Mouse (Mus musculus) forebrain, embryonic 10.5 days (tissue): ENCODE data around the gene Gcn1l1. TPM values are rescaled to one million over a fixed set of nuclear protein-coding genes. Genes with fewer than 3 reads are reported as not detected.

Experiments used
- DNase-seq: peaks from one replicate; pipeline ENCODE4 v3.0.0-alpha.2; 2017; ENCODE audit warnings: low spot score; ENCODE audit errors: extremely low spot score
- H3K27ac ChIP-seq: fragments of 300-500 bp; sonication (generic); 2 replicates; pipeline ENCODE4 v1.5.1; 2016; ENCODE audit warnings: mild to moderate bottlenecking
- H3K27me3 ChIP-seq: fragments of 300-500 bp; sonication (generic); 2 replicates; pipeline ENCODE4 v1.6.1; 2016; ENCODE audit warnings: mild to moderate bottlenecking; ENCODE audit not compliant: poor library complexity, severe bottlenecking
- H3K36me3 ChIP-seq: fragments of 300-500 bp; sonication (generic); replicated peaks from 2 replicates; pipeline ENCODE4 v1.6.1; 2016; ENCODE audit warnings: mild to moderate bottlenecking, moderate library complexity
- H3K4me1 ChIP-seq: fragments of 300-500 bp; sonication (generic); 2 replicates; pipeline ENCODE4 v1.6.1; 2016
- H3K4me3 ChIP-seq: fragments of 300-500 bp; sonication (generic); 2 replicates; pipeline ENCODE4 v1.5.1; 2016; ENCODE audit warnings: mild to moderate bottlenecking, moderate library complexity
- H3K9me3 ChIP-seq: fragments of 300-500 bp; sonication (generic); 2 replicates; pipeline ENCODE4 v1.6.1; 2016; ENCODE audit warnings: mild to moderate bottlenecking, moderate library complexity
- WGBS: fragments of 180-500 bp; shearing (Covaris S2); methylation state at CpG from one replicate; pipeline ENCODE4 v1.1.7; 2016; 5-methylcytosine and 5-hydroxymethylcytosine counted together
- microRNA-seq: library from miRNA; unstranded; fragments of <30 nt; microRNA quantifications from one replicate; pipeline ENCODE4, GENCODE M21; 2017
- polyA plus RNA-seq: library from polyadenylated mRNA; unstranded; fragments of >200 nt; fragmentation: Nextera tagmentation; extraction: Ambion mirVana; gene quantifications from 2 replicates; pipeline ENCODE4 v1.2.1, GENCODE M21; 2016

Gcn1l1 gene
- polyA plus RNA-seq, 1 experiment from 2014 or later, result 66.1 TPM

DNA sequence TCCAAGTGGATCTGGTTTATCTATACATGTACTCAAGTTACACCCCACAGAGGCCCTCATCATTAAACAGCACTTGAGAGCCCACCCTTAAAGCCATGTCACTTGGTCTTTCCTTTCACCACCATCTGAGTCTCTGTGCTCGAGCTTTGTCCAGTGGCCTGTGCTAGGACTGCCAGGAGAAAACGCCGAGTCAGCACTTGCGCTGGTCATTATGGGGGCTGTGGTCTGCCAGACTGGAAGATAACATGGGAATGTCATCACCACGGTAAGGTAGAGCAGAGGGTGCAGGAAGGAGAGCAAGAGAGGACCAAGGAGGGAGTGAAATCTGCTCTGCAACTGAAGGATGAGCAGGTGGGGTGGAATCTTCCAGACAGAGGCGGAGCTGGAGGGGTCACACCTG, 93.3 kb downstream of the Gcn1l1 start:
- Histone ChIP-seq H3K27me3 (no peaks in the 10 kb centered on the region), H3K9me3 (no peaks in the 10 kb centered on the region), H3K36me3 (no peaks in the 10 kb centered on the region), H3K4me1 (0 out of 2 replicates have a peak, but pooled peaks cover 3% of the 10 kb centered on the region), H3K4me3 (no peak overlapping the region), H3K27ac (no peak overlapping the region)
- no peak for DNase-seq
- WGBS, result 88% methylated on average over 6 of the region's 6 CpGs

DNA sequence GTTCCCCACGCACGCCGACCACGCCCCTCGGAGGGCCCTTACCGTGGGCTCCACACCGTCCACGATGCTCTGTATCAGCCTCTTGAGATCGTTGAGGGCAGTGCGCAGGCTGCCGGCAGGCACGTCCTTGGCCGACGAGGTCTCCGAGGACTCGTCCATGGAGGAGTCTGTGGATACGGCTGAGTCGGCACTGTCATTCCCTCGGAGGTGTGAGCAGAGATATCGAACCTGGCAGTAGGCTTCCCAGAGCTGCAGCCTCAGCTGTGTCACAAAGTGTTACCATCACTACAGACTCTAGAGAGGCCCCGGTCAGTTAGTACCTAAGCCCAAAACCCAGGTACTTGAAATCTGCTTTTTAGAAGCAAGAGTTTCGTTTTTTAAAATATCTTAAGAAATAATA, 97.6 kb downstream of the Gcn1l1 start:
- no peak overlapping the region for H3K4me3 ChIP-seq
- no peaks in the 10 kb centered on the region for H3K27me3 ChIP-seq
- H3K36me3 ChIP-seq, result no peaks in the 10 kb centered on the region
- 92% methylated on average over 22 of the region's 22 CpGs for WGBS
- no peak for DNase-seq
- H3K4me1 ChIP-seq, result peaks cover 15% of the 10 kb centered on the region
- no peaks in the 10 kb centered on the region for H3K9me3 ChIP-seq
- H3K27ac ChIP-seq, result no peak overlapping the region

DNA sequence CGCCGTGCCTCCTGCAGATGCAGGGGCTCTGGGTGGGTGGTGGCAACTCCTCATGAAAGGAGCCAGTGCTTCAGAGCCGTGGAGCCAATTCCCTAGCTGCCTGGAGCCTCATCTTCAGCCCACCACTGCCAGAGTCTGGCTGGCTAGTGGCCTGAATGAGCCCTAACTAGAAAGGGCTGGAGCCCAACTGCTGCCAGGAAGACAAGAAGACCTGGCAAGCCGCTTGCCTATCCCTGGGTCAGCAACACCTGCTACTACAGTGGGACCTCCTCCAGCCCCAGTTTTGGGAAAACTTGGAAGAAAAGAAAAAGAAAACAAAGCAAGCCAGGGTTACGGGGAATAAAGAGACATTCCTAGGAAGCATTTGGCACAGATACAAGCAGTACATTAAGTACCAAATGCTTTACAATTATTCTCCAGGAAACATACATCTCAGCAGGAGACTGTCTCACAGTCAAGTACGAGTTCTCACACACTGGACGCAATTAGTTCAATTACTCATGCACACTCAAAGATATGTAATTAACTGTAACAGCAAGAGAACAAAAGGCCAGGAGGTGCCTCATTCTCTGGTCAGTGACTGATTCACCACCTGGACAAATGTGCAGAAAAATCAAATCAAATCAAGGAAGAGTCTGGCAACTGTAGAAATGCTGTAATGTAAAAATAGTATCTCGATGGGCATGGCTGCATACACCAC, 101.5 kb downstream of the Gcn1l1 start:
- Histone ChIP-seq H3K36me3 (no peaks in the 10 kb centered on the region), H3K9me3 (no peaks in the 10 kb centered on the region), H3K4me3 (no peak overlapping the region), H3K27ac (peak overlapping the region; percentile 56), H3K4me1 (peaks cover 44% of the 10 kb centered on the region), H3K27me3 (no peaks in the 10 kb centered on the region; the same call in 1 of the 2 replicates)
- DNase-seq, result no peak
- 75% methylated on average over 8 of the region's 8 CpGs for WGBS

DNA sequence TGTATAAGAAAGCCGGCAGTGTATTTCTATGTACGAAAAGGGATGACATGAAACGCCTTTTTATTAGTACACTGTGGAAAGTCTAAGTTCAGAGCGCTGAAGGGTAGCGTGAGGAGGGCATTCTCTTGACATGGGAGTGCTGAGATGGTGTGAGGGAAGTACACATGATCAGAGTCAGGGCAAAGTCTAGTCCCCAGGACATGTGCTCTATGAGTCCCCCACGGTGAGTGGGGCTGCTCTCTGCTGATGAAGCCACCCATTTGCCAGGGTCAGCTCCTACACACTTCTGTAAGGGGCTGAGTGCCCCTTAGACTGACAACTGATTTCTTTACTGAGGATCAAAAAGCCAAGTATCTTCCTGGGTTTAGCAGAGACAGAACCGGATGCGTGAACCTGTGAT, 102.2 kb downstream of the Gcn1l1 start:
- Histone ChIP-seq H3K4me1 (peaks cover 51% of the 10 kb centered on the region), H3K9me3 (no peaks in the 10 kb centered on the region), H3K27me3 (no peaks in the 10 kb centered on the region; the same call in 1 of the 2 replicates), H3K4me3 (no peak overlapping the region), H3K36me3 (no peaks in the 10 kb centered on the region), H3K27ac (peak overlapping the region; percentile 66)
- WGBS, result 73% methylated on average over 8 of the region's 8 CpGs
- DNase-seq, result no peak

DNA sequence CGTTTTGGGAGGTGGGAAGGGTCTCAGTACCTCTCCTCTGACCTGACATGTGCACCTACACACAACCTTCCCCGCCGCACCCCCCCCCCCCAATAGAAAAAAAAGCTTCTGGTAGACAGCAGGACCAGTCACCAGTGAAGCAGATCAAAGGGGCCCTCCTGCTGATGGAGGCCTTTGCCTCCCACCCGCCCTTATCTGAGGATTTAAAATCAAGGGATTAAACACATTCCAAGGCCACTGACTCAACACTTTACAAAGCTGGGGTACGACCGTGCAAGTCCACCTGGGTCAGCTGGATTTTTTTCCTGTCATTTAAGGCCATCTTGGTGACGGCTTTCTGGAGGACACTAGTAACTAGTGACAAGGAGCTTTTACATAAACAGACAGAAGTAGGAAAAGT, 102.8 kb downstream of the Gcn1l1 start:
- Histone ChIP-seq H3K27me3 (no peaks in the 10 kb centered on the region; the same call in 1 of the 2 replicates), H3K4me1 (peaks cover 52% of the 10 kb centered on the region), H3K9me3 (no peaks in the 10 kb centered on the region), H3K27ac (peak overlapping the region; percentile 66), H3K4me3 (no peak overlapping the region), H3K36me3 (no peaks in the 10 kb centered on the region)
- 5% methylated on average over 7 of the region's 7 CpGs for WGBS
- DNase-seq, result no peak

DNA sequence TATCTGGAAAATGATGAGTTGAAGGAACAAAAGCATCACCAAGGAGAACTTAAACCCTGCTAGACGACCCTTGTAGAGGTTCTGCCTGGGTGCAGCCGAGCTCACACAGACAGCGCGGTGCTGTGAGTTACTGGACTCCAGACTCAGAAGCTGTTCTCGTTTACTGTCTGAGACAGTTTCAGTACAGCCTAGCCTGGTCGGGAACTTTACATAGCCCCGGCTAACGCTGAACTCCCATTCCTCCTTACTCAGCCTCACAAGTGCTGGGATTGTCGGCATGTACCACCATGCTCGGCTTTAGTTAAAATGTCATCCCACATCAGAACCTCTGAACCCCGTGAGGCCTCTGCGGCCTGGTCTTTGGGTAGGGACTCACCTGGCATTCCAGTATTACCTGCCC, 103.9 kb downstream of the Gcn1l1 start:
- H3K4me3 ChIP-seq, result no peak overlapping the region
- peak overlapping the region; percentile 66; the same call in 1 of the 2 replicates for H3K27ac ChIP-seq
- peaks cover 52% of the 10 kb centered on the region for H3K4me1 ChIP-seq
- H3K27me3 ChIP-seq, result no peaks in the 10 kb centered on the region; the same call in 1 of the 2 replicates
- WGBS, result 87% methylated on average over 12 of the region's 12 CpGs
- DNase-seq, result no peak
- H3K36me3 ChIP-seq, result no peaks in the 10 kb centered on the region
- H3K9me3 ChIP-seq, result no peaks in the 10 kb centered on the region

DNA sequence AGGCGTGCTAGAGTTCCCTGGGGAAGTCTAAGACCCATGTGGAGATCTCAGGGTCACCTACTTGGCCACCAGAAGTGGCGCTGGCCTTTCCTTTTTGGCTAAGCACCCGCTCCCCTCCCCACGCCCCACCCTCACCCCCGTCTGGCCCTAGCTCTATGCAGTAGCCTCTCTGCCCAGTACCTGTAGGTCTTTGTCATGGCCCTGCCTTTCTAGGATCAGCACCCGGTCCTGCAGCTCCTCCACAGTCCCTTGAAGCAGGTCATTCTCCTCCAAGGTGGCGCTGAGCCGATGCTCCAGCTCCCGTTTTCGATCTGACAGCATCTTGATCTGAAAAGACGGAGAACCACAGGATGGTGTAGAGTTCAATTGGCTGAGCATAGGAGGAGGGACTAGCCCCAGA, 104.9 kb downstream of the Gcn1l1 start:
- DNase-seq, result no peak
- 87% methylated on average over 11 of the region's 11 CpGs for whole genome bisulfite sequencing
- no peak overlapping the region for H3K27ac ChIP-seq
- no peaks in the 10 kb centered on the region for H3K9me3 ChIP-seq
- no peaks in the 10 kb centered on the region for H3K36me3 ChIP-seq
- no peak overlapping the region for H3K4me3 ChIP-seq
- no peaks in the 10 kb centered on the region; the same call in 1 of the 2 replicates for H3K27me3 ChIP-seq
- peaks cover 52% of the 10 kb centered on the region for H3K4me1 ChIP-seq

DNA sequence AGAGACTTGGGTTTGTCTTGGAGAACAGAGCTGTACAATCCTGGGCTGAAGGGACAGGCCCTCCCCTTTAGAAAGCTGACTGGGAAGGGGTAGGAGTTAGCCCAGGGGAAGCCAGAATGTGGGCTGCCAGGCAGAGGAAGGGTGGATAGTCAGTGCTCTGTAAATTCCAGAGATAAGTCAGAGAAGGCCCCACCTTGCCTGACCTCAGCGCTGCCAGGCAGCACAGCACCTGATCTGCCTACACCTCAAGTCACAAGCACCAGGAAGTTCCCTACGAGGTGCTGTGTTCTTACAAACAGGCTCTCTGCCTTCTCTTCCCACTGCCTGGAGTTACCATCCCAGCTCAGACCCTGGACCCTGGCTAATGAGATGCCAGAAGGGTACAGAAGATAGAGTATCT, 105.4 kb downstream of the Gcn1l1 start:
- Histone ChIP-seq H3K9me3 (no peaks in the 10 kb centered on the region), H3K27me3 (no peaks in the 10 kb centered on the region; the same call in 1 of the 2 replicates), H3K27ac (no peak overlapping the region; the same call in 1 of the 2 replicates), H3K4me3 (no peak overlapping the region), H3K36me3 (no peaks in the 10 kb centered on the region), H3K4me1 (peaks cover 52% of the 10 kb centered on the region)
- DNase-seq, result no peak
- WGBS, result 82% methylated on average over 2 of the region's 2 CpGs

DNA sequence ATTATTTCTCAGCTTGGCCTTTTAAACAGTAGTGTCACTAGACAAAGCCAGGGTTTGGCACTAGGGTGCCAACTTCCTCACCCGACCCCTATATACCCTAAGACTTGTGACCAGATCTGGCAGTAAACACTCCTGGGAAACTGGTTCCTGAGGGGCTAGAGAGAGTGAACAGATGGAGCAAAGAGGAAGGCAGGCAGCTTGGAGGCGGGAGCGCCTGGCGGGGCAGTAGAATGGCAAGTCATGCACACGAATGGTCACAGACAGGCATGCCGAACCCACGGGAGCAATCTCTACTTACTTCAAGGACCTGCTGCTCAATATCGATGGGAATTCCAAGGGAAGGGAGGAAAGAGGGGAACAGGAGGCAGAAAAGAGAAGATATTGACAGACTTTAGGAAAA, 106.8 kb downstream of the Gcn1l1 start:
- Histone ChIP-seq H3K4me3 (no peak overlapping the region), H3K36me3 (no peaks in the 10 kb centered on the region), H3K27ac (no peak overlapping the region), H3K27me3 (no peaks in the 10 kb centered on the region; the same call in 1 of the 2 replicates), H3K9me3 (no peaks in the 10 kb centered on the region), H3K4me1 (peaks cover 43% of the 10 kb centered on the region)
- 74% methylated on average over 8 of the region's 8 CpGs for WGBS
- no peak for DNase-seq

Small RNAs within 50 kb of the gene (microRNA-seq; reads per million reads assigned to microRNA genes)
- not detected for gene Mir7029
- not detected for gene Mir7030

Other genes with a start within 250 kb of the Gcn1l1 start
- 399 and 417 TPM in 2 replicates for gene Srsf9, start 238.1 kb upstream of the Gcn1l1 start, polyA plus RNA-seq
- 37.6 and 40.2 TPM in 2 replicates for gene Gatc, start 224.1 kb upstream of the Gcn1l1 start, polyA plus RNA-seq
- gene Triap1, start 224.0 kb upstream of the Gcn1l1 start, polyA plus RNA-seq, result 56.6 and 57.7 TPM in 2 replicates
- 754 and 787 TPM in 2 replicates for gene Cox6a1, start 216.3 kb upstream of the Gcn1l1 start, polyA plus RNA-seq
- gene Msi1, start 135.7 kb upstream of the Gcn1l1 start, polyA plus RNA-seq, result 142 and 158 TPM in 2 replicates
- gene Pla2g1b, start 99.0 kb upstream of the Gcn1l1 start, polyA plus RNA-seq, result not detected in 2 replicates
- 13.1 and 13.9 TPM in 2 replicates for gene Sirt4, start 80.5 kb upstream of the Gcn1l1 start, polyA plus RNA-seq
- gene Pxn, start 58.6 kb upstream of the Gcn1l1 start, polyA plus RNA-seq, result 34.3 and 35.8 TPM in 2 replicates
- gene Rplp0, start 5.8 kb upstream of the Gcn1l1 start, polyA plus RNA-seq, result 1,454 and 1,463 TPM in 2 replicates
- gene Rab35, start 66.7 kb downstream of the Gcn1l1 start, polyA plus RNA-seq, result 11.2 and 12.4 TPM in 2 replicates
- gene Bicdl1, start 166.4 kb downstream of the Gcn1l1 start, polyA plus RNA-seq, result 7.5 and 8.3 TPM in 2 replicates